Mouse (Mus musculus) cerebellum, adult 11 months (tissue): Measurements from ENCODE around the gene Mcrip2.
A peak's percentile ranks its signal among the peaks of the same experiment; 100 is the strongest.

Experiments used
- DNase-seq: peaks from one replicate; pipeline ENCODE4 v3.0.0; 2022

Gene Mcrip2

GRCm38 (mm10) chr17:25868601-25869191 is at the start of gene Mcrip2:
Gene Mcrip2, minus strand, starts transcription at chr17:25868764.
- DNase-seq = peak; percentile 81

- no peak for DNase-seq
These were observed 49.6 kb upstream of the Mcrip2 start for GRCm38 (mm10) chr17:25918037-25918750.

GRCm38 (mm10) chr17:25916931-25917647 is 48.5 kb upstream of the Mcrip2 start:
- no peak for DNase-seq

GRCm38 (mm10) chr17:25914295-25914694 is 45.7 kb upstream of the Mcrip2 start:
- no peak for DNase-seq

GRCm38 (mm10) chr17:25913877-25914275 is 45.3 kb upstream of the Mcrip2 start:
- DNase-seq = no peak

- peak; percentile 68 for DNase-seq
These were observed 44.8 kb upstream of the Mcrip2 start for GRCm38 (mm10) chr17:25913186-25913876.

- peak; percentile 67 for DNase-seq
These were observed 43.3 kb upstream of the Mcrip2 start for GRCm38 (mm10) chr17:25911816-25912215.

GRCm38 (mm10) chr17:25907640-25908039 is 39.1 kb upstream of the Mcrip2 start:
- DNase-seq = no peak

- DNase-seq = no peak
These were observed 34.5 kb upstream of the Mcrip2 start for GRCm38 (mm10) chr17:25903061-25903460.

GRCm38 (mm10) chr17:25900193-25900592 is 31.6 kb upstream of the Mcrip2 start:
- no peak for DNase-seq

- DNase-seq = no peak
These were observed 27.3 kb upstream of the Mcrip2 start for GRCm38 (mm10) chr17:25895891-25896290.

GRCm38 (mm10) chr17:25895415-25895814 is 26.9 kb upstream of the Mcrip2 start:
- DNase-seq = no peak

GRCm38 (mm10) chr17:25893975-25894617 is 25.5 kb upstream of the Mcrip2 start:
- DNase-seq = peak; percentile 75

- no peak for DNase-seq
These were observed 20.3 kb upstream of the Mcrip2 start for GRCm38 (mm10) chr17:25888837-25889236.

- no peak for DNase-seq
These were observed 18.9 kb upstream of the Mcrip2 start for GRCm38 (mm10) chr17:25887467-25887866.

GRCm38 (mm10) chr17:25886806-25887205 is 18.2 kb upstream of the Mcrip2 start:
- DNase-seq = no peak

GRCm38 (mm10) chr17:25885636-25886035 is 17.1 kb upstream of the Mcrip2 start:
- no peak for DNase-seq

GRCm38 (mm10) chr17:25883824-25884223 is 15.3 kb upstream of the Mcrip2 start:
- no peak for DNase-seq

GRCm38 (mm10) chr17:25883268-25883667 is 14.7 kb upstream of the Mcrip2 start:
- no peak for DNase-seq

- no peak for DNase-seq
These were observed 13.7 kb upstream of the Mcrip2 start for GRCm38 (mm10) chr17:25882306-25882705.

GRCm38 (mm10) chr17:25881691-25882090 is 13.1 kb upstream of the Mcrip2 start:
- no peak for DNase-seq

- no peak for DNase-seq
These were observed 12.5 kb upstream of the Mcrip2 start for GRCm38 (mm10) chr17:25880913-25881641.
